Mouse (Mus musculus) 3134 (cell line): ENCODE results near the gene Olfr503.
"Not testable (repeated sequence)": the region's sequence is repeated elsewhere in the genome, so short reads cannot be mapped to it uniquely, and the experiment has no call there.

Experiments used
- DNase-seq: peaks from one replicate; pipeline ENCODE4 v3.0.0-alpha.2; 2011; ENCODE audit warnings: low spot score; ENCODE audit not compliant: insufficient read length; ENCODE audit errors: extremely low read depth

Olfr503 gene

GRCm38 (mm10) chr7:108544227-108544626, at the start of gene Olfr503:
Gene Olfr503 (plus strand): TSS chr7:108544527.
- DNase-seq, result not testable (repeated sequence)

- DNase-seq, result no peak
Measured at GRCm38 (mm10) chr7:108524965-108525364, 19.4 kb upstream of the Olfr503 start, which contains the start of gene Olfr502. Gene Olfr502 (minus strand): TSS chr7:108525065.

GRCm38 (mm10) chr7:108542416-108542815, 1.9 kb upstream of the Olfr503 start:
- no peak for DNase-seq

- no peak for DNase-seq
Measured at GRCm38 (mm10) chr7:108565693-108566092, 21.4 kb downstream of the Olfr503 start, which contains the start of gene Olfr504. Gene Olfr504 (minus strand): TSS chr7:108565793.

GRCm38 (mm10) chr7:108589797-108590196, 45.5 kb downstream of the Olfr503 start:
- DNase-seq, result no peak
